Mouse (Mus musculus) spleen, adult 2 months (tissue): ENCODE measurements around the gene Rrp1b.

ENCODE experiments used
- CTCF ChIP-seq: fragments of 200-500 bp; IDR thresholded peaks from 2 replicates; pipeline ENCODE4 v1.5.1; 2011; ENCODE audit warnings: mild to moderate bottlenecking, inconsistent platforms; ENCODE audit not compliant: insufficient read depth, insufficient read length, insufficient replicate concordance; ENCODE audit errors: extremely low read depth
- POLR2A ChIP-seq: fragments of 200-500 bp; IDR thresholded peaks from 2 replicates; pipeline ENCODE4 v1.6.1; 2011; ENCODE audit warnings: low read depth, low read length, inconsistent platforms

GRCm38 (mm10) chr17:32022551-32022950, 13.3 kb upstream of the Rrp1b start:
- no peak for TF ChIP-seq POLR2A
- no peak for TF ChIP-seq CTCF
